Mouse (Mus musculus) hindbrain, embryonic 13.5 days (tissue): Measurements from ENCODE around the gene Ccn6. TPM values are rescaled to one million over a fixed set of nuclear protein-coding genes. Genes with fewer than 3 reads are reported as not detected.

Experiments
- ATAC-seq: fragments of 200-750 bp; cut with Nextera tagmentation; 2 replicates; pipeline ENCODE4 v1.8.0; 2017; ENCODE audit warnings: moderate TSS enrichment; ENCODE audit not compliant: low FRiP score
- H3K27ac ChIP-seq: fragments of 300-500 bp; sonication (generic); 2 replicates; pipeline ENCODE4 v1.5.1; 2015; ENCODE audit warnings: inconsistent platforms, mild to moderate bottlenecking, moderate library complexity
- H3K27me3 ChIP-seq: fragments of 300-500 bp; sonication (generic); 2 replicates; pipeline ENCODE4 v1.6.1; 2015; ENCODE audit warnings: mild to moderate bottlenecking, inconsistent platforms
- H3K36me3 ChIP-seq: fragments of 300-500 bp; sonication (generic); 2 replicates; pipeline ENCODE4 v1.6.1; 2015; ENCODE audit warnings: mild to moderate bottlenecking, inconsistent platforms
- H3K4me1 ChIP-seq: fragments of 300-500 bp; sonication (generic); replicated peaks from 2 replicates; pipeline ENCODE4 v1.6.1; 2015; ENCODE audit warnings: inconsistent platforms
- H3K4me2 ChIP-seq: fragments of 300-500 bp; sonication (generic); 2 replicates; pipeline ENCODE4 v1.6.1; 2015; ENCODE audit warnings: inconsistent platforms, mild to moderate bottlenecking, moderate library complexity
- H3K4me3 ChIP-seq: fragments of 300-500 bp; sonication (generic); 2 replicates; pipeline ENCODE4 v1.5.1; 2015; ENCODE audit warnings: mild to moderate bottlenecking, inconsistent platforms
- H3K9ac ChIP-seq: fragments of 300-500 bp; sonication (generic); 2 replicates; pipeline ENCODE4 v1.6.1; 2015; ENCODE audit warnings: mild to moderate bottlenecking, inconsistent platforms
- H3K9me3 ChIP-seq: fragments of 300-500 bp; sonication (generic); 2 replicates; pipeline ENCODE4 v1.6.1; 2016; ENCODE audit warnings: inconsistent platforms
- WGBS: fragments of 180-500 bp; shearing (Covaris S2); methylation state at CpG from one replicate; pipeline ENCODE4 v1.1.7; 2015; 5-methylcytosine and 5-hydroxymethylcytosine counted together
- polyA plus RNA-seq: library from polyadenylated mRNA; unstranded; fragments of >200 nt; fragmentation: Nextera tagmentation; extraction: Ambion mirVana; gene quantifications from 2 replicates; pipeline ENCODE4 v1.2.1, GENCODE M21; 2015

Gene Ccn6
- polyA plus RNA-seq, 1 experiment from 2014 or later, result 0.44 TPM

DNA sequence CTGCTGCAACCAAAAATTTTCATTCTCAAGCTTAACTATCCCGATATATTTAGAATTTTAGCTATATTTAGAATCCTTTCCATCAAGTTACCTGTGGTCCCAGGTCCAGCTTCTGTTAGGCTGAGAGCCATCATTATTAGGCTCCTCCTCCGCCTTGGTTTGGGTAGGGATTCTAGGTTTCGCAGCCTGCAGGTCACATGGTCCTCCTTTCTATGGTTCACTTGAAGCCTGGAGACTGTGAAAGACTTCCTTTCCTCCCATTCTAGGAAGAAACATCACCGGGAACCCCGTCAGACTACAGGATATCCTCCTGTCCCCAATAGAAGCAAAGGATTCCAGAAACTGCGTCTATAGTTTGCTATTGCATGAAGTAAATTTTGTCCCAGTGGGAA, 8.9 kb upstream of the Ccn6 start:
- H3K4me3 ChIP-seq, result no peak overlapping the region
- WGBS, result 71% methylated on average over 6 of the region's 6 CpGs
- H3K4me2 ChIP-seq, result peak overlapping the region; percentile 64
- H3K36me3 ChIP-seq, result no peaks in the 10 kb centered on the region
- H3K4me1 ChIP-seq, result peaks cover 40% of the 10 kb centered on the region
- no peak for ATAC-seq
- H3K9me3 ChIP-seq, result no peaks in the 10 kb centered on the region
- H3K27ac ChIP-seq, result peak overlapping the region; percentile 97
- no peak overlapping the region for H3K9ac ChIP-seq
- no peaks in the 10 kb centered on the region for H3K27me3 ChIP-seq

DNA sequence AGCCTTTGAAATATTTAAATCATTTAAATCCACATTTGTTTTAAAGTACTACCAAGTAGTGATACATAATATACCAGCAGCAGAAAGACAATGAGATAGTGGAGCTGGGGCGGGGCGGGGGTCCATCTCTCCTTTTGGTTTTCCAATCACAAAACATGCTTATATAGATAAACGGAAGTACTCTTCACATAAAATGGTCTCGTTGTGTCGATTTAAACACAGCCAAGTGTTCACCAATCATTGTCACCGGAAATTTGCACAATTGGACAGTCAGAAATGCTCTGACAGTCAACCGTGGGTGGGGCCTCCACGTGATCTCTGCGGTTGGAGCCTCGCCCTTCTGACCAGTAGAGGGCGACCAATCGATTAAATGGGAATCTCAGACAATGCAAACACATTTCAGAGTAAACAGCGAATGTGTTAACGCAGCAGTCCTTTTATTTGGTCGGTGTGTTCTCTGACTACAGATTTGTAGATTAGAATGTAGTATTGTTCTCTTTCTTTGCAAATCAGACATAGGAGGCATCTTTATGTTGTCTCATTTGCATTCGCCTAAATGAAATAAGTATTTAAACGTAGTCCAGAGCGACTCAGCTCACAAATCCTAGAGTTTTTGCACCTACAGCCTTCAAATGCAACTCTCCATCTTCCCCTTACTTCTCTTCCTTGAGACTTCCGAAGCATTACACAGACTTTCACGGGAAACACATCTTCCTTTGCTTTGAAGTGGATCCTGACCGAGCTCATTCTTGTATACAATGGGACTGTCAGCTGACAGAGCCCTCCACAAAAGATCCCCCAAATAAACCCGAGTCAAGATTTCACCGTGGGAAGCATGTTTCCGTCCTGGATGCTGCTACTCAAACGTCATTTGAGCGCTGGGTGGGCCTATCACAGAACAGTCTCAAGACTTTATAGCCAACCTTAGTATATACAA, 8.3 kb upstream of the Ccn6 start:
- Histone ChIP-seq H3K4me3 (peak overlapping the region; percentile 39), H3K27ac (peak overlapping the region; percentile 97), H3K4me2 (peak overlapping the region; percentile 64), H3K9ac (peak overlapping the region; percentile 75), H3K36me3 (no peaks in the 10 kb centered on the region), H3K9me3 (no peaks in the 10 kb centered on the region), H3K27me3 (no peaks in the 10 kb centered on the region), H3K4me1 (peaks cover 42% of the 10 kb centered on the region)
- 7% methylated on average over 26 of the region's 26 CpGs for WGBS
- ATAC-seq, result peak; percentile 88

DNA sequence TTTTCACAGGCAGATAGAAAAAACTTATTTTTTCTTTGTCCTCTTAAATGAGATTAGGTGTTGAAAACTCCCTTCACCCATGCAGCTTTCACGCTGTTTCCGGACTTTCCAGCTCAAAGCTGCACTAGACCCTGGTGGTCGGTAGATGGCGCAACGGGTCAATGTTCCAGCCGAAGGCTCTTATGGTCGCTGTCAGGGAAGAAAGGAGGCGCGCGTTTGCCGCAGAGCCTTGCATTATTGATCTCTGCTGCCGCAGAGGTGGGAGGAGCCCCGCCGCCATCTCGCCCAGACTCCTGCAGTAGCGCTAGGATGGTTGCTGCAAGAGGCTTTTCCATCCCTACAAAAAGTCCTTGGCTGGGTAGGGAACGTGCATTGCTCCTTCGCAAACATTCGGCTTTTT, 7.5 kb upstream of the Ccn6 start:
- H3K4me2 ChIP-seq, result peak overlapping the region; percentile 64
- H3K4me1 ChIP-seq, result peaks cover 49% of the 10 kb centered on the region
- ATAC-seq, result peak; percentile 93
- H3K9me3 ChIP-seq, result no peaks in the 10 kb centered on the region
- H3K27ac ChIP-seq, result peak overlapping the region; percentile 97
- peak overlapping the region; percentile 75 for H3K9ac ChIP-seq
- peak overlapping the region; percentile 39 for H3K4me3 ChIP-seq
- H3K27me3 ChIP-seq, result no peaks in the 10 kb centered on the region
- 0% methylated on average over 19 of the region's 19 CpGs for WGBS
- H3K36me3 ChIP-seq, result no peaks in the 10 kb centered on the region

DNA sequence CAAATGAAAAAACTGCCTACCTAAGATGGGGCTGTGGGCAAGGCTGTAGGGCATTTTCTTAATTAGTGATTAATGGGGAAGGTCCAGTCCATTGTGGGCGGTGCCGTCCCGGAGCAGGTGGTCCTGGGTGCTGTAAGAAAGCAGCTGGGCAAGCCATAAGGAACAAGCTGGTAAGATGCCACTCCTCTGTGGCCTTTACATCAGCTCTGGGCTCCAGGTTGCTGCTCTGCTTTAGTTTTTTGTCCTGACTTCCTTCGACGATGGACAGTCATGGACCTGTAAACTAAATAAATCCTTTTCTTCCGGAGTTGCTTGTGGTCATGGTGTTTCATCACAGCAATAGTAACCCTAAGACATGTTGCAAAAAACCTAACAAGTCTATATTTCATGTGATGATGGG, 7.1 kb upstream of the Ccn6 start:
- 10% methylated on average over 6 of the region's 6 CpGs for WGBS
- H3K4me3 ChIP-seq, result no peak overlapping the region
- peak; percentile 26 for ATAC-seq

DNA sequence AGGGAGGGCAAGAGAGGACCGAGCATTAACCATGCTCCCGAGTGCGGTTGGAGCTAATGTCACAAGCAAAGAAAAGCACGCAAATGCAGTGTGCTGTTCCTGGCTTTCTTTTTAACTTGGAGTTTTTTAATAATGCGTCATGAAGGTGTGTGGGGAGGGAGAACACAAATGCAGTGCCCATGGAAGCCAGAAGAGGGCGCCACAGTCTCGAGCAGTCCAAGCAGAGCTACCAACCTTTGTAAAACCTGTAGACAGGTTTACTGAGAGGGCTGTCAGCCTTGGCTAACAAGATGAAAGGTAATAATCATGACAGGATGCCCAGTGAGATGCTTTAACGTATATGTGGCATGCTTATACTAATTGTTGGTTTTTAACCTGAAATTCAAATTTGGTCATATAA, 6.6 kb upstream of the Ccn6 start:
- peak overlapping the region; percentile 64 for H3K4me2 ChIP-seq
- peak overlapping the region; percentile 19; the same call in 1 of the 2 replicates for H3K9ac ChIP-seq
- 6% methylated on average over 8 of the region's 8 CpGs for WGBS
- no peaks in the 10 kb centered on the region for H3K27me3 ChIP-seq
- ATAC-seq, result peak; percentile 5; the same call in 1 of the 2 replicates
- H3K4me1 ChIP-seq, result peaks cover 57% of the 10 kb centered on the region
- no peaks in the 10 kb centered on the region for H3K9me3 ChIP-seq
- H3K36me3 ChIP-seq, result no peaks in the 10 kb centered on the region
- peak overlapping the region; percentile 56 for H3K27ac ChIP-seq
- H3K4me3 ChIP-seq, result no peak overlapping the region

More for the DNA sequence above, 7.1 kb upstream of the Ccn6 start:
- H3K27ac ChIP-seq, result peak overlapping the region; percentile 49; the same call in 1 of the 2 replicates
- H3K4me2 ChIP-seq, result peak overlapping the region; percentile 64
- H3K9me3 ChIP-seq, result no peaks in the 10 kb centered on the region
- H3K4me1 ChIP-seq, result peaks cover 54% of the 10 kb centered on the region
- peak overlapping the region; percentile 31; the same call in 1 of the 2 replicates for H3K9ac ChIP-seq
- H3K27me3 ChIP-seq, result no peaks in the 10 kb centered on the region
- H3K36me3 ChIP-seq, result no peaks in the 10 kb centered on the region

DNA sequence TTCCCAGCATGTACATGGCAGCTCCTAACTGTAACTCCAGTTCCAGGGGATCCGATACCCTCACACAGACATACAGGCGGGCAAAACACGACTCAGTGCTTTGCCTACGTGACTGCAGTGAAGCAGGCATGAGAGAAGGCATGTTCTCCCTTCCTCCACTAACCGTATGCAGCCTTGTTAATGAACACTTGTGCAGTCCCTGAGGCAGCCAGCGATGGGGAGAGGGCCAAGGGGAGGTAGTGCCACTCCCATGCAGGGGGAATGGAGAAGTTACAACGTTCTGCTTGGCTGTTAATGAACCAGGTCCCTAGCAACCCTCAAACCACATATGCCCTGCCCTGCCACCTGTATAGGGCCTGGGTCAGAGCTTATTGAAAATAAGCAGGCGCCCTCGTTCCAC, 6.0 kb upstream of the Ccn6 start:
- H3K36me3 ChIP-seq, result no peaks in the 10 kb centered on the region
- ATAC-seq, result no peak
- peaks cover 59% of the 10 kb centered on the region for H3K4me1 ChIP-seq
- H3K9me3 ChIP-seq, result no peaks in the 10 kb centered on the region
- peak overlapping the region; percentile 56 for H3K27ac ChIP-seq
- peak overlapping the region; percentile 19; the same call in 1 of the 2 replicates for H3K9ac ChIP-seq
- WGBS, result 48% methylated on average over 9 of the region's 9 CpGs
- H3K4me3 ChIP-seq, result no peak overlapping the region
- no peaks in the 10 kb centered on the region for H3K27me3 ChIP-seq
- H3K4me2 ChIP-seq, result peak overlapping the region; percentile 39

DNA sequence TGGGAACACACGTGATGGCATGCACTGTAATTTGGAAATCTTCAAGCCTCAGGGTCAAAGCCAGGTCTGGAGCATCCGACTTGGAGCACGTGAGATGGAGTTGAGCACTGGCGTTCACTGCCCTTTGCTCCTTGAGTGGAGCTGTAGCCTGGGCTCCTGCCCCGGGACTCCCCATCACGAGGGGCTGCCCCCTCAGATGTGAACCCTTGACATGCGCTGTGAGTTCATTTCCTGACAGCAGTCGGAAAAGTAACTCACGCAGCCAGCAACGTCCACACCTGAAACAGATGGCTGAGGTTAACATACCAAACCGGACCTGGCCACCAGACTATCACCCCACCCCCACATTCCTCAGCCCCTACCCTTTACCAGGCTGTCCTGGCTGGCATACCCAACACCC, 4.0 kb upstream of the Ccn6 start:
- H3K4me2 ChIP-seq, result no peak overlapping the region
- H3K27ac ChIP-seq, result no peak overlapping the region
- H3K36me3 ChIP-seq, result no peaks in the 10 kb centered on the region
- peaks cover 49% of the 10 kb centered on the region for H3K4me1 ChIP-seq
- no peak overlapping the region for H3K4me3 ChIP-seq
- H3K9ac ChIP-seq, result no peak overlapping the region
- ATAC-seq, result no peak
- 82% methylated on average over 11 of the region's 11 CpGs for WGBS
- no peaks in the 10 kb centered on the region for H3K9me3 ChIP-seq
- H3K27me3 ChIP-seq, result no peaks in the 10 kb centered on the region

DNA sequence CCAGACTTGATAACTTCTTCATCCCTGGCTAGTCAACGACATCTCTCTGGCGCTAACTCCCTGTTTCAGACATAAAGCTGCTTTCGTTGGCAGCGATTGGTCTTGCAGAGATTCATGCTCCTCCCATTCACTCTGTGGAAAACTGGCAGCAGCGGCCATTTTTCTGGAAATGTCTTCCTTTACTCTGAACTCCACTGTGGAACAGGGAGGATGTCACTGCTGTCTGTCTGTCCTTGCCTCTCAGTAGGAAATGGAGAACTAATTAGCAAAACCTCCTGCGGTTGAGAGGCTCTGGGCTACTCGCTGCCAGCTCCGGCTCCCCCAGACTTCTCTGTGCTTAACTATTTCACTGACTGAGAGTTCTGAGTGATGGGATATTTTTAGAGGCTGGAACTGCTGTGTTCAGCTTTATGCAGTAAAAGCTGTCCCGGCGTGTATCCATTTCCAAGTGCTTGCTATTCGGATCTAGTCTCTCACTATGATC, 2.1 kb upstream of the Ccn6 start:
- Histone ChIP-seq H3K27ac (peak overlapping the region; percentile 87), H3K36me3 (no peaks in the 10 kb centered on the region)

DNA sequence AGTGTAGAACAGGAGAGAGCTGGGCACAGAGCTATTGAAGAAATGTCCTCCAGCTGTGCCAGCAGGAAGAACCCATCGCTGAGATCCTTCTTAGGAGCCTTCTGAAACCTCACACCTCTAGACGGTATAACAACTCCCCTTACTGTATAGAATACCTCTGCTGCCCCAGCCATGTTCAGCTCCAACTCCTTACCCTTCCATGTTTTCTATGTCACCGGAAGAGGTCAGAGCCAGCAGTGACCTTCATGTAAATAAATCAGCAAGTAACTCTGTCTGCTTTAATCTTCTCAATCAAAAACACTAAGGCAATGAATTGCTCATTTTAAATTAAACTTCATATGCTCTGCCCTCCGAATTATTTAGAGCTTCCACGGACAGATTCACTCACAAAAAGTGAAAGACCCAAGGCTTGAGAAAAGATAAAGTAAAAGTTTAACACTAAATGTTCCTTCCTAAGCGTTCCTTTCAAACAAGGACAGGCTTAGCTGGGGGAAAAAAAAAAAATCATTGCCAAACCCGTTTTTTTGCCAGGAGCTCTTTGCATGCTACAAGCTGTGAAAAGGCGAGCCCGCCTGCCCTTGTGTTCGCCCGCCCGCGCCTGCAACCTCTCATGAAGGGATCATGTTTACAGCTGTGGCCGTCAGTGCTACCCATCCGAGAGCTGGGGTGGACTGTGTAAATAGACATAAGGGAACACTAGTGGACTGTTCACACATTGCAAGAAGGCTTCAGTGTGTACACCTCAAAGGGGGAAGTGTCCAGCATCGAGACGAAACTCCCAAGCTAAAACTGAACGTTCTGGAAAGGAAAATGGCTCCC, 719 bp downstream of the Ccn6 start:
- WGBS, result 56% methylated on average over 18 of the region's 18 CpGs
- Histone ChIP-seq H3K9me3 (no peaks in the 10 kb centered on the region), H3K36me3 (no peaks in the 10 kb centered on the region), H3K4me3 (no peak overlapping the region), H3K9ac (no peak overlapping the region), H3K27ac (no peak overlapping the region), H3K27me3 (no peaks in the 10 kb centered on the region), H3K4me2 (no peak overlapping the region), H3K4me1 (peaks cover 29% of the 10 kb centered on the region)
- no peak for ATAC-seq

More for the DNA sequence above, 2.1 kb upstream of the Ccn6 start:
- Histone ChIP-seq H3K4me1 (peaks cover 41% of the 10 kb centered on the region), H3K9ac (peak overlapping the region; percentile 66), H3K4me3 (peak overlapping the region; percentile 32), H3K4me2 (peak overlapping the region; percentile 47), H3K9me3 (no peaks in the 10 kb centered on the region), H3K27me3 (no peaks in the 10 kb centered on the region)
- ATAC-seq, result 0 out of 2 replicates have a peak, but pooled peaks have one; percentile 32
- 23% methylated on average over 11 of the region's 11 CpGs for WGBS

DNA sequence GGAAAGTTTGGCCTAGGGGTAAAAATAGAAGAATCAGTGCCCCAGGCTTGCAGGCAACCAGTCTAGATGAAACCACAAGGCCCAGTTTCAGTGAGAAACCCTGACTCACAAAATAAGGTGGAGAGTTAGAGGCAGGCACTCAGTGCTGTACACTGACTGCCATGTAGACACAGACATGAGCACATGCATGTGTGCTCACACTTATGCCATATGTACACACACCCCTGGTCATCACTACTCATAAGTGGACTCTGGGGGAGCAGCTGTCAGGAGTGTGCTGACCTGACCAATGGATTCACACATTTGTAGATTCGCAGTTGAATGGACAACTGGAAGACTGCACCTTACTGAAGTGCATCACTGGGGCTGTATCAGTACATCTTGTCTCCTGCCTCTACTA, 2.2 kb downstream of the Ccn6 start:
- Histone ChIP-seq H3K4me1 (peaks cover 22% of the 10 kb centered on the region), H3K4me2 (no peak overlapping the region), H3K27me3 (no peaks in the 10 kb centered on the region), H3K36me3 (no peaks in the 10 kb centered on the region), H3K9ac (no peak overlapping the region), H3K4me3 (no peak overlapping the region), H3K27ac (no peak overlapping the region), H3K9me3 (no peaks in the 10 kb centered on the region)
- ATAC-seq, result no peak
- WGBS, result 100% methylated on average over 1 of the region's 1 CpGs

DNA sequence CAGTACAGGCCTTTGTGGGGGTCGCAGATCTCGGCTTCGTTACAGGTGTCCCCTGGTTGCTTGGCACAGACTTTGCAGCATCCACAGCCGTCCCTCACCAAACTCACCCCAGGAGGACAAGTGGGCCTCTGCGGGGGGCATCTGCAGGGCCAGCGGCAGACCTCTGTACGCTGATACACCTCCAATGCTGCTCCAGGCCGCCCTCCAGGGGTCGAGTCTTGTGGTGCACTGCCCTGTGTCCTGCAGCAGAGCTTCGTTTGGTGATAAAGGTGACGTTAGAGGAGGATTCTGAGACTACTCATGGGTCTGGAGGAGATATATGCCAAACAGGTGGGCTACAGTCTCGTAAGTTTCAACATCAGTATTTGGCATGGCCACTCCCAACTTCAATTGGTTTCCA, 5.3 kb downstream of the Ccn6 start:
- no peaks in the 10 kb centered on the region for H3K9me3 ChIP-seq
- no peak overlapping the region for H3K27ac ChIP-seq
- H3K4me3 ChIP-seq, result no peak overlapping the region
- H3K36me3 ChIP-seq, result no peaks in the 10 kb centered on the region
- no peaks in the 10 kb centered on the region for H3K27me3 ChIP-seq
- H3K9ac ChIP-seq, result no peak overlapping the region
- H3K4me1 ChIP-seq, result 0 out of 2 replicates have a peak, but pooled peaks cover 6% of the 10 kb centered on the region
- H3K4me2 ChIP-seq, result no peak overlapping the region
- no peak for ATAC-seq
- WGBS, result 59% methylated on average over 12 of the region's 12 CpGs

DNA sequence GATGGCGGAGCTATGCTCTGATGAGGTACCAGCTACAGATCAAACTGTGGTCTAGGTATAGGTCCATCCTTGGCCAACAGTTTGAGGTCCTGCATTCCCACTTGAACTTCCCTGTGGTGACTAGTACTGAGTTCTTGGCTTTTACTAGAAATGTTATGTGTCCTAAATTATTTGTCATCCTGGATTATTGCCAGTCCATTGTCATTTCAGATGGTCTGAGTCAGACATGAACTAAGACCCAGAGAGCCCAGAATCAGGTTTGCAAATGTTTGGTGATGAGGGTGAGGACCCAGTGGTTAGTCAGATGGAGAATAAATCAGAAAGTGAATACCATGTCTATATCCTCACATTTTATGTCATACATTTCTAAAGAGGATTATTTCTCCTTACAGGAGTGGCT, 6.3 kb downstream of the Ccn6 start:
- WGBS, result 100% methylated on average over 1 of the region's 1 CpGs
- no peaks in the 10 kb centered on the region for H3K9me3 ChIP-seq
- no peak overlapping the region for H3K9ac ChIP-seq
- no peak overlapping the region for H3K4me3 ChIP-seq
- no peak for ATAC-seq
- no peaks in the 10 kb centered on the region for H3K36me3 ChIP-seq
- H3K27me3 ChIP-seq, result no peaks in the 10 kb centered on the region
- H3K27ac ChIP-seq, result no peak overlapping the region
- no peaks in the 10 kb centered on the region for H3K4me1 ChIP-seq
- no peak overlapping the region for H3K4me2 ChIP-seq
